10 mouse cellular contexts compared by ENCODE assay signal in the genomic region with DNA sequence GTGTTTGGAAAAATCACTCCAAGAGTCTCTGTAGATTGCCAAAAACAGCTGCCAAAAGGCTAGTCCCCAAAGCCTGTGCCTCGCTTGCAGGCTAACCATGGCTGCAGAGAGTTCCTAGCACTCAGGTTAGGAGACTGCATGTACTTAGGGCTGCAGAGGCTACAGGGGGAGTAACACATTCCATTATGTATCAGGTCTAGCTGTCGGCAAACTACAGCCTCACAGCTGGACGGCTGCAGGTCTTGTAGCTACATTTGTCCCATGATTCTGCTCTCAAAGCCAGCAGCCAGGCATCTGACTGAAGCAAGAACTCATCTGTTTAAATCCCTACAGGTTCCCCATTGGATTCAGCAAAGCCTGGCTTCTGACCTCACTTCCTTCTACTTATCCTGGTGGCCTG. TPM values are rescaled to one million over a fixed set of nuclear protein-coding genes. Genes with fewer than 3 reads are reported as not detected.
DNase-seq lines count a peak whose midpoint lies in the region; ATAC-seq lines count a peak whose summit lies in the region.
"Had no signal": no experiment of that assay in that cellular context is flagged by ENCODE, and none has a peak within 500 bp of the region (broad histone marks: within the 10 kb centered on the region; RNA-seq: fewer than 3 reads in every experiment).

No protein-coding gene starts in this region.

- no peak for ATAC-seq in neural tube, embryonic 15.5 days (ENCODE audit: low FRiP score)
- no peak for ATAC-seq in heart, embryonic 12.5 days (ENCODE audit: insufficient number of reproducible peaks, low FRiP score)
- 0 out of 2 replicates have a peak, but pooled peaks have one; percentile 48 for ATAC-seq in limb, embryonic 13.5 days (ENCODE audit: low FRiP score, low read depth)
- ATAC-seq: intestine, embryonic 16.5 days had no signal

- no peak overlapping the region for H3K4me2 ChIP-seq in neural tube, embryonic 15.5 days
- peak overlapping the region; percentile 6; the same call in 1 of the 2 replicates for H3K4me2 ChIP-seq in heart, embryonic 12.5 days
- no peak overlapping the region for H3K4me2 ChIP-seq in limb, embryonic 13.5 days (replicated peaks)

- no peak for DNase-seq in neural tube, embryonic 10.5 days (ENCODE audit: extremely low spot score, low spot score)
- no peak for DNase-seq in thymus, postnatal 10 days (ENCODE audit: low spot score in 2 of 2)
- DNase-seq in cerebellum, postnatal 36 days, result no peak
- no peak for DNase-seq in right cerebral cortex, postnatal 10 days (ENCODE audit: low spot score in 2 of 2)
- DNase-seq: adrenal gland, postnatal 36 days; cerebellum, postnatal 10 days had no signal

- 51% methylated on average over 3 of the region's 3 CpGs for WGBS in neural tube, embryonic 15.5 days
- WGBS in heart, embryonic 12.5 days, result 19% methylated on average over 3 of the region's 3 CpGs
- 23% methylated on average over 3 of the region's 3 CpGs for WGBS in limb, embryonic 13.5 days

- H3K4me1 ChIP-seq in neural tube, embryonic 15.5 days, result peaks cover 67% of the 10 kb centered on the region
- H3K4me1 ChIP-seq in heart, embryonic 12.5 days (replicated peaks), result peaks cover 80% of the 10 kb centered on the region
- H3K4me1 ChIP-seq in limb, embryonic 13.5 days, result peaks cover 72% of the 10 kb centered on the region

- H3K9me3 ChIP-seq in neural tube, embryonic 15.5 days (replicated peaks), result no peaks in the 10 kb centered on the region
- no peaks in the 10 kb centered on the region for H3K9me3 ChIP-seq in heart, embryonic 12.5 days (replicated peaks)
- H3K9me3 ChIP-seq in limb, embryonic 13.5 days, result no peaks in the 10 kb centered on the region

- no peak overlapping the region for H3K4me3 ChIP-seq in neural tube, embryonic 15.5 days (replicated peaks)
- H3K4me3 ChIP-seq in heart, embryonic 12.5 days, result no peak overlapping the region
- no peak overlapping the region for H3K4me3 ChIP-seq in limb, embryonic 13.5 days

- H3K9ac ChIP-seq in neural tube, embryonic 15.5 days (replicated peaks), result 0 out of 2 replicates have a peak overlapping the region, but pooled peaks have one; percentile 23
- no peak overlapping the region for H3K9ac ChIP-seq in heart, embryonic 12.5 days
- H3K9ac ChIP-seq in limb, embryonic 13.5 days, result no peak overlapping the region; the same call in 1 of the 2 replicates

- H3K27me3 ChIP-seq in neural tube, embryonic 15.5 days (replicated peaks), result no peaks in the 10 kb centered on the region
- H3K27me3 ChIP-seq in heart, embryonic 12.5 days (replicated peaks), result no peaks in the 10 kb centered on the region
- no peaks in the 10 kb centered on the region for H3K27me3 ChIP-seq in limb, embryonic 13.5 days

- peak overlapping the region; percentile 51 for H3K27ac ChIP-seq in neural tube, embryonic 15.5 days (replicated peaks)
- peak overlapping the region; percentile 73 for H3K27ac ChIP-seq in heart, embryonic 12.5 days (ENCODE audit: poor library complexity, severe bottlenecking)
- H3K27ac ChIP-seq in limb, embryonic 13.5 days, result peak overlapping the region; percentile 81

- H3K36me3 ChIP-seq in neural tube, embryonic 15.5 days, result no peaks in the 10 kb centered on the region
- no peaks in the 10 kb centered on the region for H3K36me3 ChIP-seq in heart, embryonic 12.5 days
- H3K36me3 ChIP-seq in limb, embryonic 13.5 days, result no peaks in the 10 kb centered on the region

RNA-seq across cellular contexts. Expression of a gene that starts 35.5 kb away (rescaled TPM):
- polyA plus RNA-seq in neural tube, embryonic 15.5 days (2015; fragmentation: Nextera tagmentation; extraction: Ambion mirVana), result 17.7 and 43.8 TPM in 2 replicates
- polyA plus RNA-seq in heart, embryonic 12.5 days (2016; fragmentation: Nextera tagmentation; extraction: Ambion mirVana), result 48.5 and 50.6 TPM in 2 replicates
- 12.0 and 13.8 TPM in 2 replicates for polyA plus RNA-seq in limb, embryonic 13.5 days (2015; fragmentation: Nextera tagmentation; extraction: Ambion mirVana)
